Mouse (Mus musculus) cerebellum, adult 2 months (tissue): ENCODE results near the gene Ptpn6.

ENCODE experiments used
- CTCF ChIP-seq: fragments of 200-500 bp; IDR thresholded peaks from 2 replicates; pipeline ENCODE4 v1.5.1; 2011; ENCODE audit warnings: low read depth, mild to moderate bottlenecking, control low read depth, low read length, moderate library complexity, borderline replicate concordance; ENCODE audit not compliant: insufficient read depth
- POLR2A ChIP-seq: fragments of 200-500 bp; IDR thresholded peaks from 2 replicates; pipeline ENCODE4 v1.6.1; 2011; ENCODE audit warnings: low read length, control low read depth, borderline replicate concordance; ENCODE audit not compliant: insufficient read depth

DNA sequence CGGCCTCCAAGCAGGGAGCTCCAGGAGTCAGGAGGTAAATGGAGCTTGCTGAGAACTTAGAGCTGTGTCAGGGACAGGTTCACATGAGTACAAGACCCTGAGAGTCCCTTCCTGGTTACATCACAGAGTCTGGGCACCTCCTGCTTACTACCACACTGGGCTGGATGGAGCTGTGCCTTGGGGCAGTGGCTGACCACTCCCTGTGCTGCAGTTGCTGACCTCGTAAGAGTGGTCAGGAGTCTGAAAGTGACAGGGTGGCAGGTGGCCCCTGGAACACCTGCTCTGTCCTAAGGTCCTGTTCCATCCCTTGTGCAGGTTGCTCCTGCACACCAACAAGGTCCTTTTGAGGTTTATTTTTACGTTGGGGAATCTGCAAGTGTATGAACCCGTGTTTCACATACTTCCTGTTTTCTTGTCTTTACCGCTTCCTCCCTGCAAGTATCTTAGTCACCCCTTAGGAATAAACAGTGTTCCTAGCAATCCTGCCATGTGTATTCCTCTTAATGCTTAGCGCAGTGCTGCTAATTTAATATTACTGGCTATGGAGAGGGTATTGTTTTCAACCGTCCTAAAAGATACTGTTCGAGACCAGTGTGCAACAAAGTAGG is 50.3 kb downstream of the Ptpn6 start:
- TF ChIP-seq CTCF (no peak), POLR2A (no peak)
